Mouse (Mus musculus) heart, adult 2 months (tissue): ENCODE measurements around the gene Stk40. TPM values are rescaled to one million over a fixed set of nuclear protein-coding genes. Genes with fewer than 3 reads are reported as not detected.
A peak's percentile ranks its signal among the peaks of the same experiment; 100 is the strongest.

Experiments
- DNase-seq, 2 experiments: peaks; one replicate each; pipeline ENCODE4 v3.0.0; 2021
- H3K27ac ChIP-seq: fragments of 200-600 bp; 2 replicates; pipeline ENCODE4 v1.8.1; 2022
- H3K27me3 ChIP-seq: fragments of 200-500 bp; 2 replicates; pipeline ENCODE4 v1.6.1; 2012; ENCODE audit warnings: mild to moderate bottlenecking, low read length, inconsistent platforms, mixed read lengths; ENCODE audit not compliant: control insufficient read depth, insufficient read depth
- H3K36me3 ChIP-seq: fragments of 200-500 bp; 2 replicates; pipeline ENCODE4 v1.6.1; 2012; ENCODE audit warnings: low read length, inconsistent platforms; ENCODE audit not compliant: control insufficient read depth, insufficient read depth
- H3K4me1 ChIP-seq: fragments of 200-500 bp; 2 replicates; pipeline ENCODE4 v1.6.1; 2011; ENCODE audit warnings: low read length; ENCODE audit not compliant: control insufficient read depth, insufficient read depth
- H3K4me3 ChIP-seq: fragments of 200-600 bp; 2 replicates; pipeline ENCODE4 v1.8.1; 2022
- H3K79me2 ChIP-seq: fragments of 200-500 bp; replicated peaks from 2 replicates; pipeline ENCODE4 v1.6.1; 2012; ENCODE audit warnings: mild to moderate bottlenecking, inconsistent platforms, low read length, moderate library complexity, mixed read lengths; ENCODE audit not compliant: control insufficient read depth, insufficient read depth
- H3K9ac ChIP-seq: fragments of 200-500 bp; 2 replicates; pipeline ENCODE4 v1.6.1; 2012; ENCODE audit warnings: low read depth, mild to moderate bottlenecking, control low read depth, inconsistent platforms, low read length, mixed read lengths
- CTCF ChIP-seq: fragments of 200-600 bp; IDR thresholded peaks from 2 replicates; pipeline ENCODE4 v1.8.1; 2022; ENCODE audit warnings: antibody characterized with exemption, mild to moderate bottlenecking, moderate library complexity
- EP300 ChIP-seq: fragments of 200-500 bp; IDR thresholded peaks from 2 replicates; pipeline ENCODE4 v1.6.1; 2011; ENCODE audit warnings: low read depth, low read length, control low read depth; ENCODE audit not compliant: insufficient read depth
- POLR2A ChIP-seq: fragments of 200-500 bp; IDR thresholded peaks from 2 replicates; pipeline ENCODE4 v1.6.1; 2011; ENCODE audit warnings: mild to moderate bottlenecking, low read depth, low read length, control low read depth; ENCODE audit not compliant: insufficient read depth
- WGBS: fragments of 180-500 bp; shearing (Covaris S2); methylation state at CpG from one replicate; pipeline ENCODE4 v1.1.7; 2018; 5-methylcytosine and 5-hydroxymethylcytosine counted together
- intact Hi-C: fragments of 180-260 bp; cut with DNase I; formaldehyde crosslinking; loops from one replicate; pipeline ENCODE4 v1.15.1; 2025
- polyA plus RNA-seq: library from polyadenylated mRNA; depleted of rRNA; stranded (reverse); fragments of >200 nt; gene quantifications from 2 replicates; pipeline ENCODE4 v1.2.3, GENCODE M21; 2012
- total RNA-seq, 2 experiments: library from RNA; stranded (reverse); gene quantifications; 2 replicates each; pipeline ENCODE4 v1.2.3; 2021

Stk40 gene
- total and polyA plus RNA-seq, 3 experiments = 36.7 to 53.8 (median 41.6) TPM

DNA sequence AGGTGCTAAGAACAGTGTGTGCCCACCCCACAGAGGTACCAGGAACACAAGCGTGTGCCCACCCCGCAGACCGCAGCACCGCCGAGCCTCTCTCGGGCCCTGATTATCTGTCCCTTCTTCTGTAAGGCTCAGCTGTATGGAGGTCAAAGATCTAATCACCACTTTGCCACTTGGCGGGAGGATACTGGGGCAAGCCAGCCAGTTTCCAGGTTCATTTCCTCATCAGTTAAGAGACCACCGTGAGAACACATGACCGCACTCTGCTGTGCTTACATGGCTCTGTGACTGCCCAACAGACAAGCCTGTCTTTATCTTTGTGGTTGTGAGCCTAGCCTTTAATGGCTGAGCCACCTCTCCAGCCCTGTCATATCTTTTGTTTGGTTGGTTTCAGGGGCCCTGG lies 20.7 kb upstream of the Stk40 start:
- Histone ChIP-seq H3K9ac (no peak overlapping the region), H3K4me3 (no peak overlapping the region), H3K36me3 (no peaks in the 10 kb centered on the region), H3K27ac (no peak overlapping the region), H3K27me3 (no peaks in the 10 kb centered on the region), H3K79me2 (no peaks in the 10 kb centered on the region), H3K4me1 (no peaks in the 10 kb centered on the region; the same call in 1 of the 2 replicates)
- no peak for DNase-seq
- intact Hi-C loops = no loop called here
- WGBS = 80% methylated on average over 9 of the region's 9 CpGs
- TF ChIP-seq POLR2A (no peak), EP300 (no peak), CTCF (no peak)

DNA sequence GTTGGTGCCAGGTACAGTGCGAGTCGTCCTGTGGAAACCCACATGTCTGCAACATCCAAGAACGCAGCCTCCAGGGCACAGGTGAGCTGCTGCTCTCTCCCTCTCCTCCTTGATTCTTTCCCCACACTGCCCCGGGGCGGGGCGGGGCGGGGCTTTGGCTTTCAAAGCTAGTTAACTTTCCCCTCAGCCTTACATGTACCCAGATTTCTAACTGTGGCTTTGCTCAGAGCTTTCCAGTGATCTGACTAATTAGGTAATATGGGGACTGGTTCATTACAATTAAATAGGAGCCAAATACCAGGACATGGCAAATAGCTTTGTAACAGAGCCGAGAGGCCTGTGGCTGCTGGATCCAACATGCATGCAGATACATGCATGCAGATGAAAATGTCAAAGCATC lies 19.4 kb upstream of the Stk40 start:
- DNase-seq = no peak
- H3K4me1 ChIP-seq = no peaks in the 10 kb centered on the region; the same call in 1 of the 2 replicates

DNA sequence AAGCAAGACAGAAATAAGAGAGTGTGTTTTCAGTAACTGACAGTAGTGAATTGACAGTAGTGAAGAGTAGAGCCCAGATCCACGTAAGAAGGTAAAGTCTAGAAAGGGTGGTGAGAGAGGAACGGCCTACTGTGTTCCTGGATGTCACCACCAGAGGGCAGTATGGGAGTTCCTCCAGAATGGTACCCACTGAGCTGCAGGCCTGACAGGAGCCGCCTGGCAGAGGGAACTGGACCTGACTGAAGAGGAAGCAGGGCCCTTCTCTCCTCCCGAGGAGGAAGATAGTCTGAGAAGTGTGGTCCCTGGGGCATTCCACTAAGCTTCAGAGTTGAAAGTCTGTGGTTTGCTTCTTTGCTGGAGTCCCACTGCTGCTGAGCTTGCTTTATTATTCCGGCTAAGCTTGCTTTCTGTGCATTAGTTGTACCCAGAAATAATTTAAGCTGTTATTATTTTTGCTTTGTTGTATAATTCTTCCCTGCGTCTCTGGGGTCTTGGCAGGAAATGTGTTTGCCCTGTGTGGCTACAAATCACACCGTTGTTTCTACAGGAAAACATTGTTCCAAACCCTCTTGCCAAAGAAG lies 17.7 kb upstream of the Stk40 start:
- Histone ChIP-seq H3K27ac (peak overlapping the region; percentile 66), H3K9ac (no peak overlapping the region), H3K27me3 (no peaks in the 10 kb centered on the region), H3K79me2 (no peaks in the 10 kb centered on the region), H3K4me1 (no peaks in the 10 kb centered on the region; the same call in 1 of the 2 replicates), H3K4me3 (no peak overlapping the region), H3K36me3 (no peaks in the 10 kb centered on the region)
- WGBS = 15% methylated on average over 7 of the region's 7 CpGs
- intact Hi-C loops = loop anchor here (1.0 to 5.0 kb wide), 3 partner anchors 28 to 226 kb away; partner anchors contain the start of gene Trappc3
- DNase-seq = peak; percentile 81 to 84
- TF ChIP-seq POLR2A (no peak), EP300 (peak; percentile 93), CTCF (peak; percentile 93)

More for the DNA sequence above, 19.4 kb upstream of the Stk40 start:
- Histone ChIP-seq H3K9ac (no peak overlapping the region), H3K4me3 (no peak overlapping the region), H3K79me2 (no peaks in the 10 kb centered on the region), H3K27ac (no peak overlapping the region), H3K36me3 (no peaks in the 10 kb centered on the region), H3K27me3 (no peaks in the 10 kb centered on the region)
- intact Hi-C loops = no loop called here
- 85% methylated on average over 8 of the region's 8 CpGs for WGBS
- TF ChIP-seq POLR2A (no peak), EP300 (no peak), CTCF (no peak)

DNA sequence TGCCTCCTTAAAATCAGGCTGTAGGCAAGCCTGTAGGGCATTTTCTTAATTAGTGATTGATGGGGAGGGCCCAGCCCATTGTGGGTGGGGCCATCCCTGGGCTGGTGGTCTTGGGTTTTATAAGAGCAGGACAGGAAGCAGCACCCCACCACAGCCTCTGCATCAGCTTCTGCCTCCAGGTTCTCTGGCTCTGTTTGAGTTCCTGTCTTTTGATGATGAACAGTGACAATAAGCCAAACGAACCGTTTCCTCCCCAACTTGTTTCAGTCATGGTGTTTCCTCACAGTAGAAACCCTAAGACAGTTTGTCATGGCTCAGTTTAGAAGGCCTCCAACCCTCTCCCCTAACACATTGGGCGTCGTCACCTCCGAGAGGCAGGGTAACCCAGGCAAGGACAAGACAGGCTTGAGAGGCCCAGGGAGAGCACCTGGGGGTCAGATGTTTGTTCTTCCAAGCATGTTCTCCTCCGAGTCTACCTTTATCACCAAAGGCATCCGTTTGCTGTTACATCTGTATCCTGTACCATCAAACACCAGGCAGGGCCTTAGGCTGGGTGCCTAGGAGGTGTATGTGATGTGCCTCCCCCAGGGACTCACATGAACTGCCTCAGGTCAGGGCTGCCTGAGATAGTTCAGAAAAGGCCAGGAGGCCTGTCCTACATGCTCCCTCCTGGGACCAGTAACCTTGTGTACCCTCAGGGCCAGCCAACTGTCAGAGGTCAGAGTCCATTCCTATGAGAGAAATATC lies 13.5 kb upstream of the Stk40 start:
- Histone ChIP-seq H3K4me1 (no peaks in the 10 kb centered on the region; the same call in 1 of the 2 replicates), H3K79me2 (no peaks in the 10 kb centered on the region), H3K27ac (no peak overlapping the region), H3K9ac (no peak overlapping the region), H3K27me3 (no peaks in the 10 kb centered on the region), H3K36me3 (no peaks in the 10 kb centered on the region), H3K4me3 (no peak overlapping the region)
- WGBS = 65% methylated on average over 7 of the region's 7 CpGs
- intact Hi-C loops = no loop called here
- TF ChIP-seq POLR2A (no peak), EP300 (no peak), CTCF (no peak)
- no peak for DNase-seq

DNA sequence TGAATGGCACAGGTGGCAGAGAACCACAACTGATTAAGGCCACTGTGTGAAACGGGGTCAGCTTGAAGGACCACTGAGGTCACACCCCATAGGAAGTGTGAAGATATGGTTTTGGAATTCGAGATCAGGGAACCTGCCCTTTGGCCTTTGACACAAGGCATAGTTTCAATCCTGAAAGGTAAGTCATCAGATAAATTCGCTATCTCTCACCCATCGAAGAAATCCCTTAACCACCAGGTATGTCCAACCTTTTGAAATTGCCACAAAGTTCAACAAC lies 13.0 kb upstream of the Stk40 start:
- WGBS = 73% methylated on average over 4 of the region's 4 CpGs
- intact Hi-C loops = no loop called here

DNA sequence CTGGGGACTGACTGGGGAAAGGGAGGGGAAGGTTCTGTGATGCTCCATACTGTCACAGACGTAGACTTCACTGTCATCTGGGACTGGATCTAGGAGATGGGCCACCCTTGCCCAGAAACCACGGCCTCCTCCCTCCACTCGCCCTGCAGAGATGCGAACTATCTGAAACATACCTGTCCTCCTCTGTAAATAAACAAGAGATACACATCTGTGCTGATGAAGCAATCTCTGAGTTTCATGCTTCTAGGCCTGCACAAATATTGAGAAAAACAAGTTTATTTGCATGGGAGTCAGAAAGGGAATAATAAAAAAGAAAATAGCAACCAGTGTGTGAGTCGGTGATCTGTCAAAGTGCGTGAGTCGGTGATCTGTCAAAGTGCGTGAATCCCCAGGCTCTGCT lies 11.9 kb upstream of the Stk40 start:
- intact Hi-C loops = no loop called here
- no peaks in the 10 kb centered on the region for H3K79me2 ChIP-seq
- H3K27me3 ChIP-seq = no peaks in the 10 kb centered on the region
- 85% methylated on average over 8 of the region's 8 CpGs for WGBS
- no peak overlapping the region for H3K27ac ChIP-seq
- TF ChIP-seq POLR2A (no peak), CTCF (no peak), EP300 (no peak)
- no peaks in the 10 kb centered on the region for H3K4me1 ChIP-seq
- DNase-seq = no peak
- no peak overlapping the region for H3K4me3 ChIP-seq
- no peak overlapping the region for H3K9ac ChIP-seq
- no peaks in the 10 kb centered on the region for H3K36me3 ChIP-seq

More for the DNA sequence above, 13.0 kb upstream of the Stk40 start:
- Histone ChIP-seq H3K27me3 (no peaks in the 10 kb centered on the region), H3K27ac (no peak overlapping the region), H3K9ac (no peak overlapping the region), H3K79me2 (no peaks in the 10 kb centered on the region), H3K36me3 (no peaks in the 10 kb centered on the region), H3K4me3 (no peak overlapping the region), H3K4me1 (no peaks in the 10 kb centered on the region; the same call in 1 of the 2 replicates)
- no peak for DNase-seq
- TF ChIP-seq EP300 (no peak), CTCF (no peak), POLR2A (no peak)
